Mouse (Mus musculus): ENCODE results near the gene Pank1. TPM values are rescaled to one million over a fixed set of nuclear protein-coding genes. Genes with fewer than 3 reads are reported as not detected.

Gene Pank1
- polyA plus RNA-seq, 1 experiment, result 5.2 TPM

- TF ChIP-seq POLR2A (IDR thresholded peaks at IDR 0.05; ENCODE audit: borderline replicate concordance, low read depth, low read length) (no peak), CTCF (IDR thresholded peaks at IDR 0.05; ENCODE audit: low read depth, low read length) (no peak)
- peak overlapping the region; percentile 71 for H3K27ac ChIP-seq (ENCODE audit: insufficient read depth, low read depth, low read length)
- H3K4me3 ChIP-seq (ENCODE audit: insufficient read depth, low read length), result no peak overlapping the region
- H3K4me1 ChIP-seq (ENCODE audit: control insufficient read depth, insufficient read depth, low read length), result peaks cover 16% of the 10 kb centered on the region
Observed at GRCm38 (mm10) chr19:34807173-34807572, 72.1 kb downstream of the Pank1 start.

DNA sequence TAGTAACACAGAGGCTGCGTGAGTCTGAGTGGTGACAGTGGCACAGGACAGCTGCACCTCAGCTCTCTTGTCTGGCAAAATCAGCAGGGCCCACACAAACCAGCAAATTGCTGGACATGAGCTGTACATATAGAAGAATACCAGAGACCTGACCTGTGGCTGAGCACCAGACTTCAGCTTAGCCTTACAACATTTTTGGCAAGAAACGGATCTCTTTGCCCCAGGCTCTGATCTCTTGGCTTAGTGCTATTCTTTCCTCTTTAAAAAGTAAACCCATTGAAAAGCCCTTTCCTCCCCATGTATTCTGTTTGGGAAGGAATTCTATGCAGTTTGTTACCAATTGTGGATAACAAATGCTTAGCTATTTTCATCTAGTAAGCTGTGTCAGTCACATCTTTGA is 74.2 kb downstream of the Pank1 start:
- Histone ChIP-seq H3K4me3 (ENCODE audit: insufficient read depth, low read length) (no peak overlapping the region), H3K4me1 (ENCODE audit: control insufficient read depth, insufficient read depth, low read length) (peaks cover 26% of the 10 kb centered on the region), H3K27ac (ENCODE audit: insufficient read depth, low read depth, low read length) (no peak overlapping the region)
- TF ChIP-seq CTCF (IDR thresholded peaks at IDR 0.05; ENCODE audit: low read depth, low read length), result no peak
- TF ChIP-seq POLR2A (IDR thresholded peaks at IDR 0.05; ENCODE audit: borderline replicate concordance, low read depth, low read length), result no peak

DNA sequence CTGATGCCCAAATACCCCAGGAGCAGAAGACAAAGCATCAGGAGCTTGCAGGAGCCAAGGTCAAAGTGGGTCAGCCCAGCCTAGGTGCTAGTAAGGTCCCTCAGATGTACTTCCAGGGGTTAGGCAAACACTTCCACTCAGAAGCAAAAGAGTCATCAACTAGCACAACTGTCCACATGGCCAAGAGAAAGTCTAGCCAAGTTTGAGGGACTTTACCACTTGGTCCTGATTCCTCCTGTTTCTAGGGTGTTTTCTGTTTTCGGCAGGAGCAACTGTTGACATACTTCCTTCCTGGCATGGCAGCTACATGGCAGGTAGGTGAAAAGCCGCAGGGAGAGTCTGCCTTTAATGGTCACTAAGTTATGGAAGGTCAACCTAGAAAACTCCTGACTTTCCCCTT is 74.7 kb downstream of the Pank1 start:
- TF ChIP-seq POLR2A (IDR thresholded peaks at IDR 0.05; ENCODE audit: borderline replicate concordance, low read depth, low read length) (no peak), CTCF (IDR thresholded peaks at IDR 0.05; ENCODE audit: low read depth, low read length) (no peak)
- no peak overlapping the region for H3K27ac ChIP-seq (ENCODE audit: insufficient read depth, low read depth, low read length)
- H3K4me3 ChIP-seq (ENCODE audit: insufficient read depth, low read length), result no peak overlapping the region
- H3K4me1 ChIP-seq (ENCODE audit: control insufficient read depth, insufficient read depth, low read length), result peaks cover 28% of the 10 kb centered on the region

DNA sequence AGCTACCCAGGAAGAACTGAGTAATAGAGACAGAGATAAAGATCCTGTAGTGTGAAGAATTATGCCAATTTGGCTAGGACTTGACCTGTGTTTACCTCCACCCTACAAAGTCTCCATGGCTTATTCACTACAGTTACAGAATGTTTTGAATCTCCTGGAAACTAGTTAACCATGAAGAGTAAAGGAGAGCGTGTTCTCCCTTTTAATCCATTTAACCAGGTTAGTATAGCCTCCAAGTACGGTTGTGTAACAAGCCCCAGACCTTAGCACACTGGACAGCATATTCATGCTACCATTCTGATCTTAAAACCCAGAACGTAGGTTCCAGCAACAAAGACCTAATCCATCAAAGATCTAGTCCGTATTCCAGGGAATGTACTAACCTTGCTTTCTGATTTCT is 75.9 kb downstream of the Pank1 start:
- Histone ChIP-seq H3K4me3 (ENCODE audit: insufficient read depth, low read length) (no peak overlapping the region), H3K27ac (ENCODE audit: insufficient read depth, low read depth, low read length) (no peak overlapping the region), H3K4me1 (ENCODE audit: control insufficient read depth, insufficient read depth, low read length) (peaks cover 32% of the 10 kb centered on the region)
- TF ChIP-seq POLR2A (IDR thresholded peaks at IDR 0.05; ENCODE audit: borderline replicate concordance, low read depth, low read length), result no peak
- TF ChIP-seq CTCF (IDR thresholded peaks at IDR 0.05; ENCODE audit: low read depth, low read length), result no peak

DNA sequence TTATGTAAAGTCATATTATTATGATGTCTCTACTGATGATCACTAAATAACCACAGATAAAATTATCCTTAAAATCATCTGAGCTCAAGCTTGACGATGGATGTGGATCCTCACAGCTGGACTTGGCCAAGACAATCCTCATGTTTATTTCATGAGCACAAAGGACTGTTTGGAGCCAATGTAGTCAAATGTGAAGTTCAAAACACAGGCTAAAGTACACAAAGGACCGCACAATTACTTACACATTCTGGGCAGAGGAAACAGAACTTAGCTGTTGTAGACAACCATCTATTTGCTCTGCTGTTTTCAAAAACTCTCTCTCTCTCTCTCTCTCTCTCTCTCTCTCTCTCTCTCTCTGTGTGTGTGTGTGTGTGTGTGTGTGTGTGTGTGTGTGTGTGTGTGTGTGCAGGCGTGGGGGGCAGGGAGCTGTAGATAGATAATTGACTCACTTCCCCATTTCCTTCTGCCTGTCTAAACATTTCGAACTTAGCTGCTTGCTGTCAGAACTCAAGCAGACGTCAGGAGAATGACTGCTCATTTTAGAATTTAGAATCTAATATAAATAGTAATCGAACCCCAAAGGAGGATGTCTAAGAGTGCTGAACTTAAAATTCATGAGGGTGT is 79.5 kb downstream of the Pank1 start:
- no peak overlapping the region for H3K27ac ChIP-seq (ENCODE audit: insufficient read depth, low read depth, low read length)
- H3K4me1 ChIP-seq (ENCODE audit: control insufficient read depth, insufficient read depth, low read length), result peaks cover 17% of the 10 kb centered on the region
- TF ChIP-seq POLR2A (IDR thresholded peaks at IDR 0.05; ENCODE audit: borderline replicate concordance, low read depth, low read length), result no peak
- TF ChIP-seq CTCF (IDR thresholded peaks at IDR 0.05; ENCODE audit: low read depth, low read length), result no peak
- no peak overlapping the region for H3K4me3 ChIP-seq (ENCODE audit: insufficient read depth, low read length)

- H3K4me3 ChIP-seq (ENCODE audit: insufficient read depth, low read length), result no peak overlapping the region
- TF ChIP-seq CTCF (IDR thresholded peaks at IDR 0.05; ENCODE audit: low read depth, low read length) (no peak), POLR2A (IDR thresholded peaks at IDR 0.05; ENCODE audit: borderline replicate concordance, low read depth, low read length) (no peak)
- peaks cover 17% of the 10 kb centered on the region for H3K4me1 ChIP-seq (ENCODE audit: control insufficient read depth, insufficient read depth, low read length)
- no peak overlapping the region for H3K27ac ChIP-seq (ENCODE audit: insufficient read depth, low read depth, low read length)
Observed at GRCm38 (mm10) chr19:34796396-34796795, 82.9 kb downstream of the Pank1 start.

- Histone ChIP-seq H3K4me3 (ENCODE audit: insufficient read depth, low read length) (no peak overlapping the region), H3K27ac (ENCODE audit: insufficient read depth, low read depth, low read length) (peak overlapping the region; percentile 26; the same call in 1 of the 2 replicates), H3K4me1 (ENCODE audit: control insufficient read depth, insufficient read depth, low read length) (peaks cover 15% of the 10 kb centered on the region)
- TF ChIP-seq CTCF (IDR thresholded peaks at IDR 0.05; ENCODE audit: low read depth, low read length) (no peak), POLR2A (IDR thresholded peaks at IDR 0.05; ENCODE audit: borderline replicate concordance, low read depth, low read length) (no peak)
Observed at GRCm38 (mm10) chr19:34782491-34782890, 96.8 kb downstream of the Pank1 start.

DNA sequence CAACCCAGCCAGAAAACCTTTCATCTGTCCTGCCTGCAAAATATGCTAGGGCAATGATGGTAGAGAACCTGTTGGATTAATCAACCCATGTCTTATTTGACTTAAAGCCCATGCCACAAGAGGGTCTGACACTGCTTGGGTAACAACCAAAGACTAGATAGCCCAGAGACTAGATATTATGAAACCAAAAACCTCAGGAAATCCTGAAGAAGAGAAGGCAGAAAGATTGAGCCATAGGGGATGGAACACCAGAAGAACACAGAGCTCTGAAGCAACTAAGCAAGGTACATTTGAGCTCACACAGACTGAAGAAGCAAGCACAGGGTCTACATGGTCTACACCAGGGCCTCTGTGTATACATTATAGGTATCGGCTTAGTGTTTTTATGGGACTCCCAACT is 100.3 kb downstream of the Pank1 start:
- Histone ChIP-seq H3K27ac (ENCODE audit: insufficient read depth, low read depth, low read length) (no peak overlapping the region; the same call in 1 of the 2 replicates), H3K4me1 (ENCODE audit: control insufficient read depth, insufficient read depth, low read length) (peaks cover 22% of the 10 kb centered on the region), H3K4me3 (ENCODE audit: insufficient read depth, low read length) (no peak overlapping the region)
- TF ChIP-seq POLR2A (IDR thresholded peaks at IDR 0.05; ENCODE audit: borderline replicate concordance, low read depth, low read length), result no peak
- TF ChIP-seq CTCF (IDR thresholded peaks at IDR 0.05; ENCODE audit: low read depth, low read length), result no peak

GRCm38 (mm10) chr19:34778098-34778497 is 101.2 kb downstream of the Pank1 start:
- TF ChIP-seq CTCF (IDR thresholded peaks at IDR 0.05; ENCODE audit: low read depth, low read length), result no peak
- TF ChIP-seq POLR2A (IDR thresholded peaks at IDR 0.05; ENCODE audit: borderline replicate concordance, low read depth, low read length), result no peak
- Histone ChIP-seq H3K27ac (ENCODE audit: insufficient read depth, low read depth, low read length) (peak overlapping the region; percentile 33), H3K4me1 (ENCODE audit: control insufficient read depth, insufficient read depth, low read length) (peaks cover 22% of the 10 kb centered on the region), H3K4me3 (ENCODE audit: insufficient read depth, low read length) (no peak overlapping the region)

- no peak overlapping the region for H3K27ac ChIP-seq (ENCODE audit: insufficient read depth, low read depth, low read length)
- TF ChIP-seq CTCF (IDR thresholded peaks at IDR 0.05; ENCODE audit: low read depth, low read length) (no peak), POLR2A (IDR thresholded peaks at IDR 0.05; ENCODE audit: borderline replicate concordance, low read depth, low read length) (no peak)
- H3K4me1 ChIP-seq (ENCODE audit: control insufficient read depth, insufficient read depth, low read length), result peaks cover 8% of the 10 kb centered on the region
- H3K4me3 ChIP-seq (ENCODE audit: insufficient read depth, low read length), result no peak overlapping the region
Observed at GRCm38 (mm10) chr19:34772775-34773174, 106.5 kb downstream of the Pank1 start.
